Mouse (Mus musculus): ENCODE measurements at regions not wholly inside any gene's neighbourhood (a gene's known extent, or its start where the extent isn't known, plus 50 kb on each side); places are given as distances from the start of the nearest gene placed in this dataset.

DNA sequence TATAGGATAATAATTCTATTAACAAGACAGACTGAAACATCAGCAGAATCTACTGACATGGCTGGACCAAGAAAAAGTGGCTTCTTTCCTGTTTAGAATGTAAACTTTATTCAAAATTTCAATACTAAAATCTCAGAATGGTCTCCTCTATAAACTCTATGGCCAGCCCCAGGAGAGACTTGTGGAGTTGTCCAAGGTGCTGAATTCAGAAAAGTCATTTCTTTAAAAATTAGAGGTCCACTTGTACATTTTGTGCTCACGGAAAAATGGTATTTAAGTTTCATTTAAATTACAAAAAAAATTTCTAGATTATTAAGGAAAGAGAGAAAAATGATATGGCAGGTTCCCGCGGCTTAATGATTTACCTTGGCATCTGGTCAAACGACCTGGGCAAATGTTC is 352.2 kb upstream of the Igbp1b start:
- no peak for ATAC-seq (ENCODE audit: borderline replicate concordance, extremely low read depth, low FRiP score, low TSS enrichment)
- 76% methylated on average over 4 of the region's 4 CpGs for WGBS
- Histone ChIP-seq H3K4me2 (no peak overlapping the region), H3K36me3 (no peaks in the 10 kb centered on the region), H3K27me3 (no peaks in the 10 kb centered on the region), H3K4me3 (no peak overlapping the region), H3K9ac (no peak overlapping the region), H3K9me3 (no peaks in the 10 kb centered on the region), H3K27ac (no peak overlapping the region), H3K4me1 (no peaks in the 10 kb centered on the region)
